Mouse (Mus musculus): Measurements from ENCODE around the gene Iscu.

DNA sequence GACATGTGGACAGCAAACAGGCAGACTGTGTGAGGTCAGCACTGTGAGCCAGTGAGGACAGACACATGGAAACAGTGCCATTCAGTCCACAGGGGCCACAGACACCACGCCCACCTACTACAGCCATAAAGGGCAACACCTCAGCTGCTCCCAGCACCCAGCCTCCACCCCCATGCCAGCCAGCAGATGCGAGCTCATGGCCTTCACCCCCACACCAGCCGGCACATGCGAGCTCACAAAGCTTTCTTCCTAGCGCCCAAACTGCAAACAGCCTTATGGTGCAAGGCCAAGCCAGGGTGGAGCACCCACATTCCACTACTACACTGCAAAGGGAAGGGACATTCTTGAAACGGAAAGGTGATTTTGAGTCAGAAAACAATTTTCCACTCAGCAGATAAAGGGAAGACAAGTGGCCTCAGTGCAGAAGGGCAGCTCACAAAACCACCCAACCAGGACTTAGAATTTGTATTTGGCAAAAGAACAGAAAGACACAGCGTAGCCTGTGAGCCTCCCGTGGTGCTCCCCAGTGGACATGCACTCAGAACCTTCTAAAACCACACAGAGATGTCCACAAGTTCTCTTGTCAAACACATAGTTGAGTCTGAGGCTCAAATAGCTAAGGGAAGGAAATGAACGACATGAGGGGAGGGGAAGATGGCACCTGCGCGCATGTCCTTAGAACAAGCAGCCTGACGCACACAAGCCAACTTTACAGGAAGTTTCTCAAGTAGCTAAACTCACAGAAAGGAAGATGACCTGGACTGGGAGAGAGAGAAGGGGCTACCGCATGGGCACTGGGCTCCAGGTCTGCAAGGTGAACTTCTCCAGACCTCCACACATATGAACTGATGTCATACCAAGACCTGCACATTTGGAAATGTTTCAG lies 6.7 kb upstream of the Iscu start:
- TF ChIP-seq GATA1 (IDR thresholded peaks at IDR 0.05; ENCODE audit: low read length) (no peak), TAL1 (IDR thresholded peaks at IDR 0.05; ENCODE audit: low read length) (no peak)
